Mouse (Mus musculus): ENCODE data around the gene Gpr84. TPM values are rescaled to one million over a fixed set of nuclear protein-coding genes. Genes with fewer than 3 reads are reported as not detected.

The Gpr84 gene
- polyA plus RNA-seq, 1 experiment from 2014 or later, result 0.46 TPM

DNA sequence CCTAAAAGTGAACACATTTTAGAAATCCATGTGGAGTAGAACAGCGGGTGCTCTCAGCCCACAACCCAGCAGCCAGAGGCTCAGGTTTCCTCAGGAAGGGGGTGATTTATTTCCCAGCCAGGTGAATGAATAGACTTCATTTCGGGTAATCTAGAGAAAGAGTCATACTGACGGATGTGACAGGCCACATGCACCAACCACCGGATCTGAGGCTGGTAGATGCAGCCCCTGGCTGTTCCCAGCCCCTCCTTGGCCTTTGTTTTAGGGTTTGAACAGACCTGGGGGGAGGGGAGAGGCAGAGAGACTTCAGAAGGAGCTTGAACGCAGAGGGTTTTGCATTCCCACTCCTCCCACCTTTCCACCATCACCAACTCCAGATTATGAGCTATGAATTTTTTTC, 14.6 kb downstream of the Gpr84 start:
- Histone ChIP-seq H3K36me3 (ENCODE audit: control insufficient read depth, insufficient read depth, low read length) (peaks cover 49% of the 10 kb centered on the region), H3K9me3 (ENCODE audit: control insufficient read depth, low read depth, low read length) (no peaks in the 10 kb centered on the region), H3K27me3 (ENCODE audit: control insufficient read depth, insufficient read depth, low read length) (no peaks in the 10 kb centered on the region), H3K4me2 (replicated peaks; ENCODE audit: low read depth, low read length) (no peak overlapping the region), H3K27ac (ENCODE audit: low read length) (0 out of 2 replicates have a peak overlapping the region, but pooled peaks have one; percentile 1), H3K9ac (replicated peaks; ENCODE audit: low read depth, low read length) (no peak overlapping the region), H3K4me1 (ENCODE audit: control insufficient read depth, insufficient read depth, low read length) (peaks cover 26% of the 10 kb centered on the region), H3K4me3 (ENCODE audit: low read depth, low read length) (no peak overlapping the region)
- ATAC-seq (ENCODE audit: insufficient number of reproducible peaks, insufficient read depth, low FRiP score, low read depth), result no peak
- 16% methylated on average over 5 of the region's 5 CpGs for WGBS

DNA sequence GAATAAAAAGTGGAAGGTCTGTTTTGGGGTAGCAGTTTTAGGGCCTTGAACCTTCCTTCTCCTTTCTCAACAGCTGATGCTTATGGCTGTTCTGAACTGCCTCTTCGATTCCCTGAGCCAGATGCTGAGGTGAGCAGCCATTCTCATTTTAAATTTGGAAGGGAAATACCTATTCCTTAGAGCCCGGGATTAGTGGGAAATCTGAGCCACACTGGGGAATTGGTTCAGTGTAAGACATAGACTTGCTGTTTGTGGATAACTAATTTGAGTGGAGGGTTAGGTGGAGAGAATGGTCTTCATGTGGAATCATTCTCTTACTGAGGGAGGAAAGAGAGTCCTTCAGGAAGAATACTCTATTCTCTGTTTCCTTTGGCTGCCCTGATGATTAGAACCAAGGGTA, 15.8 kb downstream of the Gpr84 start:
- no peak overlapping the region for H3K9ac ChIP-seq (replicated peaks; ENCODE audit: low read depth, low read length)
- ATAC-seq (ENCODE audit: insufficient number of reproducible peaks, insufficient read depth, low FRiP score, low read depth), result no peak
- no peak overlapping the region for H3K27ac ChIP-seq (ENCODE audit: low read length)
- no peak overlapping the region for H3K4me2 ChIP-seq (replicated peaks; ENCODE audit: low read depth, low read length)
- H3K4me1 ChIP-seq (ENCODE audit: control insufficient read depth, insufficient read depth, low read length), result peaks cover 14% of the 10 kb centered on the region
- WGBS, result 82% methylated on average over 2 of the region's 2 CpGs
- peaks cover 58% of the 10 kb centered on the region for H3K36me3 ChIP-seq (ENCODE audit: control insufficient read depth, insufficient read depth, low read length)
- H3K27me3 ChIP-seq (ENCODE audit: control insufficient read depth, insufficient read depth, low read length), result no peaks in the 10 kb centered on the region
- H3K4me3 ChIP-seq (ENCODE audit: low read depth, low read length), result no peak overlapping the region
- no peaks in the 10 kb centered on the region for H3K9me3 ChIP-seq (ENCODE audit: control insufficient read depth, low read depth, low read length)

DNA sequence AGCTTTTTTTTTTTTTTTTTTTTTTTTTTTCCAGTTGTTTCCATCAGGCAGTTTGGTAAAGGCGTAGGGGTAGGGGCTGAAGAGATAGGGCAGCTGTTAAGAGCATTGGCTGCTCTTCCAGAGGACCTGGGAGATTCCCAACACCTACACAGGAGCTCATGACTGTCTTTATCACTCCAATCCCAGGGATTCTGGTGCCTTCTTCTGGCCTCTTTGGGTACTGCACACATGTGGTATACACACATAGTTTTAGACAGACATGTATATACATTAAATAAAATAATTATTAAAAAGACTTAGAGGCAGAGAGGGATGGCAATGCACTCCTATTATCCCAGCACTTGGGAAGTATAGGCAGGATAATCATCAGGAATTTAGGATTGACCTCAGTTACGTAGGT, 17.0 kb downstream of the Gpr84 start:
- H3K9ac ChIP-seq (replicated peaks; ENCODE audit: low read depth, low read length), result no peak overlapping the region
- H3K4me1 ChIP-seq (ENCODE audit: control insufficient read depth, insufficient read depth, low read length), result 0 out of 2 replicates have a peak, but pooled peaks cover 5% of the 10 kb centered on the region
- H3K4me2 ChIP-seq (replicated peaks; ENCODE audit: low read depth, low read length), result no peak overlapping the region
- H3K36me3 ChIP-seq (ENCODE audit: control insufficient read depth, insufficient read depth, low read length), result peaks cover 59% of the 10 kb centered on the region
- ATAC-seq (ENCODE audit: insufficient number of reproducible peaks, insufficient read depth, low FRiP score, low read depth), result no peak
- H3K9me3 ChIP-seq (ENCODE audit: control insufficient read depth, low read depth, low read length), result no peaks in the 10 kb centered on the region
- no peaks in the 10 kb centered on the region for H3K27me3 ChIP-seq (ENCODE audit: control insufficient read depth, insufficient read depth, low read length)
- H3K4me3 ChIP-seq (ENCODE audit: low read depth, low read length), result no peak overlapping the region
- no peak overlapping the region for H3K27ac ChIP-seq (ENCODE audit: low read length)
- WGBS, result 95% methylated on average over 2 of the region's 2 CpGs

- Histone ChIP-seq H3K4me2 (replicated peaks; ENCODE audit: low read depth, low read length) (no peak overlapping the region), H3K9me3 (ENCODE audit: control insufficient read depth, low read depth, low read length) (no peaks in the 10 kb centered on the region), H3K4me3 (ENCODE audit: low read depth, low read length) (no peak overlapping the region), H3K27ac (ENCODE audit: low read length) (no peak overlapping the region), H3K4me1 (ENCODE audit: control insufficient read depth, insufficient read depth, low read length) (0 out of 2 replicates have a peak, but pooled peaks cover 5% of the 10 kb centered on the region), H3K36me3 (ENCODE audit: control insufficient read depth, insufficient read depth, low read length) (peaks cover 54% of the 10 kb centered on the region), H3K27me3 (ENCODE audit: control insufficient read depth, insufficient read depth, low read length) (no peaks in the 10 kb centered on the region), H3K9ac (replicated peaks; ENCODE audit: low read depth, low read length) (no peak overlapping the region)
- ATAC-seq (ENCODE audit: insufficient number of reproducible peaks, insufficient read depth, low FRiP score, low read depth), result no peak
- WGBS, result 92% methylated on average over 4 of the region's 4 CpGs
Measured at GRCm38 (mm10) chr15:103292673-103293345, 17.6 kb downstream of the Gpr84 start.

DNA sequence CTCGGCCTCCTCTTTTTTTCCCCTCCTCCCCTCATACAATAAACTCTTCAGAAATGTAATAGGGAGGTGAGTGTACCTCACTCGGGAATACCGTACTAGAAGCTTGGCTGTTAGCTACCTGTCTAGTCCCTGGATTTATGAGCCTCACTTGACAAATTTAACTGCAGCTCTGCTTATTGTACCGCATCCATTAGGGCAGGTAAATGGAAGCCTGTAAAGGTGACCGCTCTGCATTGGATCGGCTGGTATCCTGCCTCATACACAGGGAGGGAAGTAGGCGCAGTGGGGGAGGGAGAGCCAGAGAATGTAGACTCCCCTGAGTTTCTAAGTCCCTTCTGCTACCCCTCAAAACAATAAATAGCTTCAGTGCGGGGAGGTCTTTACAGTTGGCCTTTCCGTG, 19.6 kb downstream of the Gpr84 start:
- Histone ChIP-seq H3K4me2 (replicated peaks; ENCODE audit: low read depth, low read length) (no peak overlapping the region), H3K4me3 (ENCODE audit: low read depth, low read length) (no peak overlapping the region), H3K27me3 (ENCODE audit: control insufficient read depth, insufficient read depth, low read length) (no peaks in the 10 kb centered on the region), H3K9me3 (ENCODE audit: control insufficient read depth, low read depth, low read length) (no peaks in the 10 kb centered on the region), H3K4me1 (ENCODE audit: control insufficient read depth, insufficient read depth, low read length) (peaks cover 8% of the 10 kb centered on the region; the same call in 1 of the 2 replicates), H3K9ac (replicated peaks; ENCODE audit: low read depth, low read length) (no peak overlapping the region), H3K36me3 (ENCODE audit: control insufficient read depth, insufficient read depth, low read length) (peaks cover 42% of the 10 kb centered on the region), H3K27ac (ENCODE audit: low read length) (no peak overlapping the region)
- WGBS, result 69% methylated on average over 9 of the region's 9 CpGs
- ATAC-seq (ENCODE audit: insufficient number of reproducible peaks, insufficient read depth, low FRiP score, low read depth), result no peak

DNA sequence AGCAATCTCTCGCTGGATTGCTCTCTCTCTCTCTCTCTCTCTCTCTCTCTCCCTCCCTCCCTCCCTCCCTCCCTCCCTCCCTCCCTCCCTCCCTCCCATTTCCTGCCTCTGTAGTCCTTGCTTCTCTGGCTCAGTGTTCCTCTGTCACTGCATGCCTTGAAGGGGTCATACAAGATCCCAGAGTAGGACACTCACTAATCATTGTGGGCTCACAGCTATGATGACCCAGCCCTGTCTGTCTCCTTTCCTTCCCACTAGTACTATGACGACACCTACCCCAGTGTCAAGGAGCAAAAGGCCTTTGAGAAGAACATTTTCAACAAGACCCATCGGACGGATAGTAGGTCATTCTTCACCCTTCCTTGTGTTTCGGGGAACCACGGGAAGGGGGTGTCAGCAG, 20.0 kb downstream of the Gpr84 start:
- Histone ChIP-seq H3K27me3 (ENCODE audit: control insufficient read depth, insufficient read depth, low read length) (no peaks in the 10 kb centered on the region), H3K4me3 (ENCODE audit: low read depth, low read length) (no peak overlapping the region), H3K4me2 (replicated peaks; ENCODE audit: low read depth, low read length) (no peak overlapping the region), H3K36me3 (ENCODE audit: control insufficient read depth, insufficient read depth, low read length) (peaks cover 42% of the 10 kb centered on the region), H3K9me3 (ENCODE audit: control insufficient read depth, low read depth, low read length) (no peaks in the 10 kb centered on the region), H3K4me1 (ENCODE audit: control insufficient read depth, insufficient read depth, low read length) (peaks cover 8% of the 10 kb centered on the region; the same call in 1 of the 2 replicates), H3K9ac (replicated peaks; ENCODE audit: low read depth, low read length) (no peak overlapping the region), H3K27ac (ENCODE audit: low read length) (no peak overlapping the region)
- no peak for ATAC-seq (ENCODE audit: insufficient number of reproducible peaks, insufficient read depth, low FRiP score, low read depth)
- WGBS, result 66% methylated on average over 6 of the region's 6 CpGs

- WGBS, result 39% methylated on average over 5 of the region's 5 CpGs
- H3K36me3 ChIP-seq (ENCODE audit: control insufficient read depth, insufficient read depth, low read length), result peaks cover 38% of the 10 kb centered on the region
- no peak overlapping the region for H3K9ac ChIP-seq (replicated peaks; ENCODE audit: low read depth, low read length)
- H3K4me1 ChIP-seq (ENCODE audit: control insufficient read depth, insufficient read depth, low read length), result peaks cover 16% of the 10 kb centered on the region; the same call in 1 of the 2 replicates
- no peak overlapping the region for H3K4me2 ChIP-seq (replicated peaks; ENCODE audit: low read depth, low read length)
- no peak overlapping the region for H3K4me3 ChIP-seq (ENCODE audit: low read depth, low read length)
- no peak for ATAC-seq (ENCODE audit: insufficient number of reproducible peaks, insufficient read depth, low FRiP score, low read depth)
- no peak overlapping the region for H3K27ac ChIP-seq (ENCODE audit: low read length)
- H3K9me3 ChIP-seq (ENCODE audit: control insufficient read depth, low read depth, low read length), result no peaks in the 10 kb centered on the region
- H3K27me3 ChIP-seq (ENCODE audit: control insufficient read depth, insufficient read depth, low read length), result no peaks in the 10 kb centered on the region
Measured at GRCm38 (mm10) chr15:103289600-103289999, 20.8 kb downstream of the Gpr84 start.

GRCm38 (mm10) chr15:103285778-103286417, 24.5 kb downstream of the Gpr84 start:
- Histone ChIP-seq H3K27me3 (ENCODE audit: control insufficient read depth, insufficient read depth, low read length) (no peaks in the 10 kb centered on the region), H3K4me3 (ENCODE audit: low read depth, low read length) (no peak overlapping the region), H3K36me3 (ENCODE audit: control insufficient read depth, insufficient read depth, low read length) (peaks cover 17% of the 10 kb centered on the region; the same call in 1 of the 2 replicates), H3K27ac (ENCODE audit: low read length) (0 out of 2 replicates have a peak overlapping the region, but pooled peaks have one; percentile 44), H3K9me3 (ENCODE audit: control insufficient read depth, low read depth, low read length) (no peaks in the 10 kb centered on the region), H3K9ac (replicated peaks; ENCODE audit: low read depth, low read length) (no peak overlapping the region), H3K4me2 (replicated peaks; ENCODE audit: low read depth, low read length) (no peak overlapping the region), H3K4me1 (ENCODE audit: control insufficient read depth, insufficient read depth, low read length) (peaks cover 17% of the 10 kb centered on the region; the same call in 1 of the 2 replicates)
- ATAC-seq (ENCODE audit: insufficient number of reproducible peaks, insufficient read depth, low FRiP score, low read depth), result no peak
- 73% methylated on average over 1 of the region's 1 CpGs for WGBS

Data from stomach, embryonic 14.5 days (tissue).